Mouse (Mus musculus) liver, adult (tissue): ENCODE results near the gene Cadm2.

Experiments used
- GATA4 ChIP-seq: IDR thresholded peaks from 2 replicates; pipeline ENCODE4 v1.6.1; 2014; ENCODE audit warnings: mild to moderate bottlenecking, low read length; ENCODE audit not compliant: insufficient replicate concordance

Gene Cadm2

DNA sequence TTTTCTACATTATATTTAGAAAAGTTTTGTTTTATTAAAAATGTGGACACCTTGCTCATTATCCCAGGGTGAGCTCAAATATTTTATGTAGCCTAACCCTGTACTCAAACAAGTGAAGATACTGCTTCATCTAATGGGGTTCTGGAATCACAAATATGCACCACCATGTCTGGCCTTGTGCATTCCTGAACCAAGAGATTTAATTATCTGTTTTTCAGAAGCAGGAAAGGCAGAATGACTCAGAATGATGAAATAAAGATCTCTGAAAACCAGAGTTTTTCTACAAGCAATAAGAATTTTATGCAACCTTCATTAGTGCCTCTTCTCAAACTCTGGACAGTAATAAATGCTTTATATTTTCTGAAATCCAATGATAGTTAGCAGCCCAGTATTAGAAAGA, 993.2 kb downstream of the Cadm2 start:
- TF ChIP-seq GATA4: no peak

DNA sequence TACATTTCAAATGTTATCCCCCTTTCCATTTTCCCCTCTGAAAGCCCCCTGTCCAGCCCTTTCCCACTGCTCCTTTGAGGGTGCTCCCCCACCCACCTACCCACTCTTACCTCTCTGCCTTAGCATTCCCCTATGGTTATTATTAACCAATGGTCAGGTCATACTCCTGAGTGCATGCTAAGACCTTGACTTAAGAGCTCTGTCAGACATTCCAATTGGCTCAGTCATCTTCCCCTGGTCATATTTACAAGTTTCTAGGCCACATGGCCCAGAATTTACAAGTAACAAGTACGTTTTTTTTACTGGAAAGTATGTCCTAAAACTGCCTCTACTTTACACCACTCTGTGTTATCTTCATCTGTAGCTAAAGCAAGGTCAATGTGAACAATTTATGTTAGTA, 998.3 kb downstream of the Cadm2 start:
- TF ChIP-seq GATA4: no peak

GRCm38 (mm10) chr16:66612624-66613023, 1008.1 kb downstream of the Cadm2 start:
- no peak for TF ChIP-seq GATA4
